ENCODE assay signal across 8 mouse cellular contexts in the genomic region with DNA sequence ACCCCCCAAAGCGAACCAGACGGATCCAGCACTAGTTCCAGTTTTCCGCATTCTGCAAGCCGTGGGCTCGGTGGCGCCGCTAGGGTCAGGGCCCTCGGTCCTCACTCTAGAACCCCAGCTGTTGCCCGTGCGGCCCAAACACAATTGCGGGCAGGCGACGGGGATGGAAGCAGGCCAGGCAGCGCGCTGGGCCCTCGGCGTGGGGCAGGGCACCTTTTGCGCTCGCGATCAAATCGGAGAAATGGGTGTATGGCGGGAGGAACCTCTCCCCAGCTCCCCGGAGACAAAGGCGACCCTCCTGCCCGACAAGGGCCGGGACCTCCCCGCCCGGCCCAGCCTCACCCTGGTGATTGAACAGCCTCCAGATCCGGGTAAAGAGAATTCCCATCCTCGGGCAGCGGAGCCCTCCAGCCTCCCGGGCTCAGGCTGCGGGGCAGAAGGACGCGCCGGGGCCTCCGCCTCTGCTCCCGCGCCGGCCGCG. TPM values are rescaled to one million over a fixed set of nuclear protein-coding genes. Genes with fewer than 3 reads are reported as not detected.
DNase-seq lines count a peak whose midpoint lies in the region; ATAC-seq and TF ChIP-seq lines count a peak whose summit lies in the region.

No protein-coding gene starts in this region.

- H3K9me3 ChIP-seq in heart, embryonic 14.5 days (ENCODE audit: control insufficient read depth, low read length): no peaks in the 10 kb centered on the region
- H3K9me3 ChIP-seq in limb, embryonic 11.5 days (ENCODE audit: control insufficient read depth, low read length): no peaks in the 10 kb centered on the region
- peaks cover under 1% of the 10 kb centered on the region; the same call in 1 of the 2 replicates for H3K9me3 ChIP-seq in midbrain, embryonic 10.5 days (replicated peaks)
- H3K9me3 ChIP-seq in stomach, embryonic 14.5 days (ENCODE audit: control insufficient read depth, low read depth, low read length): no peaks in the 10 kb centered on the region

- no peak for TF ChIP-seq POLR2A in cortical plate, adult 2 months (IDR thresholded peaks at IDR 0.05; ENCODE audit: extremely low read depth, insufficient read depth, low read length)

- no peaks in the 10 kb centered on the region for H3K27me3 ChIP-seq in heart, embryonic 14.5 days (ENCODE audit: control insufficient read depth, insufficient read depth, low read length)
- no peaks in the 10 kb centered on the region for H3K27me3 ChIP-seq in limb, embryonic 11.5 days (ENCODE audit: control insufficient read depth, insufficient read depth, low read length)
- H3K27me3 ChIP-seq in midbrain, embryonic 10.5 days (ENCODE audit: low read depth, poor library complexity, severe bottlenecking): no peaks in the 10 kb centered on the region
- no peaks in the 10 kb centered on the region for H3K27me3 ChIP-seq in stomach, embryonic 14.5 days (ENCODE audit: control insufficient read depth, insufficient read depth, low read length)

- H3K4me3 ChIP-seq in cortical plate, adult 2 months (ENCODE audit: insufficient read depth, low read length): peak overlapping the region; percentile 93
- H3K4me3 ChIP-seq in heart, embryonic 14.5 days (ENCODE audit: control insufficient read depth in 1 of 2, insufficient read depth in 1 of 2, low read depth in 1 of 2, low read length in 2 of 2): peak overlapping the region; percentile 97 to 100
- H3K4me3 ChIP-seq in limb, embryonic 11.5 days (ENCODE audit: low read depth, low read length): peak overlapping the region; percentile 96
- H3K4me3 ChIP-seq in midbrain, embryonic 10.5 days: peak overlapping the region; percentile 96
- peak overlapping the region; percentile 81 for H3K4me3 ChIP-seq in stomach, embryonic 14.5 days (ENCODE audit: low read depth, low read length)

- peak; percentile 60; the same call in 1 of the 2 replicates for ATAC-seq in heart, embryonic 14.5 days (ENCODE audit: insufficient number of reproducible peaks, insufficient read depth, low FRiP score, low read depth)
- peak; percentile 77 for ATAC-seq in limb, embryonic 11.5 days (ENCODE audit: insufficient number of reproducible peaks, low FRiP score, low TSS enrichment, low read depth)
- ATAC-seq in stomach, embryonic 14.5 days (ENCODE audit: insufficient number of reproducible peaks, insufficient read depth, low FRiP score, low read depth): peak; percentile 83; the same call in 1 of the 2 replicates

- no peaks in the 10 kb centered on the region for H3K36me3 ChIP-seq in heart, embryonic 14.5 days (ENCODE audit: control insufficient read depth, insufficient read depth, low read length)
- H3K36me3 ChIP-seq in limb, embryonic 11.5 days (ENCODE audit: control insufficient read depth, insufficient read depth, low read length): no peaks in the 10 kb centered on the region
- peaks cover 4% of the 10 kb centered on the region; the same call in 1 of the 2 replicates for H3K36me3 ChIP-seq in midbrain, embryonic 10.5 days
- H3K36me3 ChIP-seq in stomach, embryonic 14.5 days (ENCODE audit: control insufficient read depth, insufficient read depth, low read length): no peaks in the 10 kb centered on the region

- peak overlapping the region; percentile 67 for H3K4me2 ChIP-seq in heart, embryonic 14.5 days (ENCODE audit: low read length)
- peak overlapping the region; percentile 54 for H3K4me2 ChIP-seq in limb, embryonic 11.5 days (ENCODE audit: low read depth, severe bottlenecking)
- peak overlapping the region; percentile 51 for H3K4me2 ChIP-seq in stomach, embryonic 14.5 days (replicated peaks; ENCODE audit: low read depth, low read length)

- TF ChIP-seq CTCF in cortical plate, adult 2 months (IDR thresholded peaks at IDR 0.05; ENCODE audit: extremely low read depth, insufficient read depth, low read length): no peak

- peaks cover 5% of the 10 kb centered on the region for H3K4me1 ChIP-seq in cortical plate, adult 2 months (ENCODE audit: control insufficient read depth, insufficient read depth, low read length)
- peaks cover 14 to 38% of the 10 kb centered on the region in 2 experiments for H3K4me1 ChIP-seq in heart, embryonic 14.5 days (ENCODE audit: control insufficient read depth in 2 of 2, insufficient read depth in 2 of 2, low read length in 2 of 2)
- peaks cover 7% of the 10 kb centered on the region; the same call in 1 of the 2 replicates for H3K4me1 ChIP-seq in limb, embryonic 11.5 days (ENCODE audit: control insufficient read depth, insufficient read depth, low read length)
- peaks cover 36% of the 10 kb centered on the region for H3K4me1 ChIP-seq in midbrain, embryonic 10.5 days
- H3K4me1 ChIP-seq in stomach, embryonic 14.5 days (ENCODE audit: control insufficient read depth, insufficient read depth, low read length): peaks cover 12% of the 10 kb centered on the region; the same call in 1 of the 2 replicates

- peak overlapping the region; percentile 95 for H3K27ac ChIP-seq in cortical plate, adult 2 months (ENCODE audit: insufficient read depth, low read length)
- H3K27ac ChIP-seq in heart, embryonic 14.5 days (replicated peaks in 1 of 2; ENCODE audit: control insufficient read depth in 1 of 2, insufficient read depth in 1 of 2, low read depth in 2 of 2, low read length in 2 of 2): peak overlapping the region; percentile 88 to 90
- H3K27ac ChIP-seq in limb, embryonic 11.5 days (replicated peaks; ENCODE audit: low read depth, low read length): peak overlapping the region; percentile 82
- H3K27ac ChIP-seq in midbrain, embryonic 10.5 days (replicated peaks): peak overlapping the region; percentile 98
- peak overlapping the region; percentile 76 for H3K27ac ChIP-seq in stomach, embryonic 14.5 days (ENCODE audit: low read length)

- H3K9ac ChIP-seq in heart, embryonic 14.5 days (ENCODE audit: low read length): peak overlapping the region; percentile 98
- H3K9ac ChIP-seq in limb, embryonic 11.5 days (ENCODE audit: low read length): peak overlapping the region; percentile 98
- H3K9ac ChIP-seq in stomach, embryonic 14.5 days (replicated peaks; ENCODE audit: low read depth, low read length): peak overlapping the region; percentile 83

- under 1% methylated on average over 42 of the region's 42 CpGs for WGBS in heart, embryonic 14.5 days
- 0% methylated on average over 40 of the region's 42 CpGs for WGBS in limb, embryonic 11.5 days
- under 1% methylated on average over 42 of the region's 42 CpGs for WGBS in midbrain, embryonic 10.5 days
- WGBS in stomach, embryonic 14.5 days: under 1% methylated on average over 36 of the region's 42 CpGs

- DNase-seq in adrenal gland, postnatal 10 days: peak; percentile 68
- no peak for DNase-seq in adrenal gland, adult (ENCODE audit: inconsistent age in 2 of 2, low spot score in 1 of 2)
- peak; percentile 75 for DNase-seq in A20 (ENCODE audit: low read depth, low spot score)
- peak; percentile 73 for DNase-seq in limb, embryonic 11.5 days (ENCODE audit: low spot score)
- DNase-seq in midbrain, embryonic 10.5 days (ENCODE audit: low spot score): no peak

RNA-seq across cellular contexts. Expression of a gene that starts 0.4 kb away (rescaled TPM):
- total RNA-seq in adrenal gland, postnatal 10 days (2021): 10 to 100 TPM; 44.6 to 46.8 TPM
- polyA plus RNA-seq in cortical plate, adult 2 months (2012; rRNA removed): 41.8 TPM in 2 replicates
- polyA plus RNA-seq in heart, embryonic 14.5 days (2014; fragmentation: Nextera tagmentation; extraction: Ambion mirVana): 86.0 and 89.2 TPM in 2 replicates
- 76.9 and 82.5 TPM in 2 replicates for polyA plus RNA-seq in limb, embryonic 11.5 days (2014; fragmentation: Nextera tagmentation; extraction: Ambion mirVana)
- 47.9 and 48.4 TPM in 2 replicates for polyA plus RNA-seq in midbrain, embryonic 10.5 days (2016; fragmentation: Nextera tagmentation; extraction: Ambion mirVana)
- polyA plus RNA-seq in stomach, embryonic 14.5 days (2014; fragmentation: Nextera tagmentation; extraction: Ambion mirVana): 53.5 and 60.7 TPM in 2 replicates

RNA-seq across cellular contexts. Expression of a gene that starts 46.0 kb away (rescaled TPM):
- 100 to 1,000 TPM in 1 of 2 experiments, 10 to 100 TPM in 1; 56.2 to 237 TPM for total RNA-seq in adrenal gland, postnatal 10 days (2021)
- polyA plus RNA-seq in cortical plate, adult 2 months (2012; rRNA removed): 0.71 and 0.87 TPM in 2 replicates
- 2.2 and 2.5 TPM in 2 replicates for polyA plus RNA-seq in heart, embryonic 14.5 days (2014; fragmentation: Nextera tagmentation; extraction: Ambion mirVana)
- 8.1 and 9.8 TPM in 2 replicates for polyA plus RNA-seq in limb, embryonic 11.5 days (2014; fragmentation: Nextera tagmentation; extraction: Ambion mirVana)
- 0.06 and 0.16 TPM in 2 replicates for polyA plus RNA-seq in midbrain, embryonic 10.5 days (2016; fragmentation: Nextera tagmentation; extraction: Ambion mirVana)
- 0.24 and 1.0 TPM in 2 replicates for polyA plus RNA-seq in stomach, embryonic 14.5 days (2014; fragmentation: Nextera tagmentation; extraction: Ambion mirVana)

Comparison
In these comparisons a context has a peak if more than half of its experiments do, and no peak if none do; other contexts are left out.
1. DNase-seq: peak in adrenal gland, postnatal 10 days (single experiment), A20 (single experiment) and limb, embryonic 11.5 days (single experiment); none in adrenal gland, adult (0 of 2) and midbrain, embryonic 10.5 days (single experiment).
2. Peak in every context shown above with its lines, with median percentiles within 50 percentile points of each other: H3K27ac ChIP-seq, H3K4me3 ChIP-seq, ATAC-seq, H3K4me2 ChIP-seq and H3K9ac ChIP-seq.